Mouse (Mus musculus): ENCODE measurements around the gene Osbp2. TPM values are rescaled to one million over a fixed set of nuclear protein-coding genes. Genes with fewer than 3 reads are reported as not detected.

Gene Osbp2
- total and polyA plus RNA-seq, 2 experiments from 2014 or later = 30.8 to 63.2 TPM

DNA sequence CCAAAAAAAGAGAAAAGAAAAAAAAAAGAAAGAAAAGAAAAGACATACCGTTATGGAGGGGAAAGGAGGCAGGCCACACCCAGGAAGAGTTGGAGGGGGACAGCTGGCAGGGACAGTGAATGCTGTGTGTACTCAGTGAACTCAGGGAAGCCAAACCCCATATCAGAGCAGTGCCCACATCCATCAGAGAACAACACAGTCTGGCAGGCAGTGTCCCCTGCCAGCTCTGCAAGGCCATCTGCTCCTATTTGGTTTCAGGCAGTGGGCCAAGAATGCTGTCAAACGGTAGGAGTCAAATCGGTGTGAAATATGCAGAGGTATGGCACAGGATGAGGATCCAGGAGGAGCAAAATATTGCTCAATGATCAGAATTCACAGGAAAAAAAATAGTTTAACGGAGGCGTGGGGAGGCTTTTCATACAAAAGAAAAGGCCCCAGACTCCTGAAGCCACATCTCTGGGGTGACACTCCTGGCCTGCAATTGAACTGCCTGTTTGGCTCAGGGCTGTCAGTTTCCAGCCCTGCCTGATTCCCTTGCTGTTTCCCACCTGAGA, 10.1 kb downstream of the Osbp2 start:
- DNase-seq (peak; percentile 85), ATAC-seq (peak; percentile 96)
- H3K27ac ChIP-seq (ENCODE audit: low read depth, low read length) = peak overlapping the region; percentile 42; the same call in 1 of the 2 replicates
- no peak for TF ChIP-seq CTCF (IDR thresholded peaks at IDR 0.05; ENCODE audit: low read depth)
- no peaks in the 10 kb centered on the region for H3K27me3 ChIP-seq (ENCODE audit: insufficient read depth, low read length)
- 37% methylated on average over 5 of the region's 5 CpGs for WGBS
- H3K4me3 ChIP-seq (ENCODE audit: low read depth, low read length) = no peak overlapping the region
- H3K36me3 ChIP-seq (ENCODE audit: insufficient read depth) = no peaks in the 10 kb centered on the region
- H3K9ac ChIP-seq = no peak overlapping the region
- H3K4me2 ChIP-seq (ENCODE audit: low read depth) = no peak overlapping the region
- no peaks in the 10 kb centered on the region for H3K4me1 ChIP-seq (ENCODE audit: insufficient read depth)
- no peaks in the 10 kb centered on the region for H3K9me3 ChIP-seq (ENCODE audit: low read length)

GRCm38 (mm10) chr11:3853031-3853430, 10.7 kb downstream of the Osbp2 start:
- 93% methylated on average over 10 of the region's 10 CpGs for WGBS

DNA sequence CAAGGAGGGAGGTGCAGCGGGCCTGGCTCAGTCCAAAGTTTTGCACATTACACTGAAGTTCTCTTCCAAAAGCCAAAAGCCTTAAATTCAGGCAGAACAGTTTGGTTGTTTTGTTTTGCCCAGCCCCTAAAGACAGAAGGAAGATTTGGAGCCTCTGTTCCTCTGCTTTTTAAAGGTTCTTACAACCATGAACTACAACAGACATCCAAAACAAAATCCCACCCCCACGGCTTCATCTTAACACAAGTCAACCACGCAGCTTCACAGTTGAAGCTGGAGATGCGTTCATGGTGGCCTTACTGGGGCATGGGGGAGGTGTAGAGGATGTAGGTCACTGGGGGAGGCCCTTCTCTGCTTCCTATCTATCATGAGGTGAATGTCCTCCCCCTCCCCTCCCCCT, 11.8 kb downstream of the Osbp2 start:
- H3K27me3 ChIP-seq (ENCODE audit: insufficient read depth, low read length) = no peaks in the 10 kb centered on the region
- DNase-seq = no peak
- ATAC-seq = no peak
- no peaks in the 10 kb centered on the region for H3K4me1 ChIP-seq (ENCODE audit: insufficient read depth)
- no peak for TF ChIP-seq CTCF (IDR thresholded peaks at IDR 0.05; ENCODE audit: low read depth)
- no peak overlapping the region for H3K27ac ChIP-seq (ENCODE audit: low read depth, low read length)
- H3K4me3 ChIP-seq (ENCODE audit: low read depth, low read length) = no peak overlapping the region
- H3K9ac ChIP-seq = no peak overlapping the region
- no peaks in the 10 kb centered on the region for H3K36me3 ChIP-seq (ENCODE audit: insufficient read depth)
- WGBS = 84% methylated on average over 4 of the region's 4 CpGs
- H3K4me2 ChIP-seq (ENCODE audit: low read depth) = no peak overlapping the region
- H3K9me3 ChIP-seq (ENCODE audit: low read length) = no peaks in the 10 kb centered on the region

More at GRCm38 (mm10) chr11:3853031-3853430, 10.7 kb downstream of the Osbp2 start:
- H3K27me3 ChIP-seq (ENCODE audit: insufficient read depth, low read length) = no peaks in the 10 kb centered on the region
- H3K9me3 ChIP-seq (ENCODE audit: low read length) = no peaks in the 10 kb centered on the region
- H3K4me3 ChIP-seq (ENCODE audit: low read depth, low read length) = no peak overlapping the region
- H3K9ac ChIP-seq = no peak overlapping the region
- no peak overlapping the region for H3K4me2 ChIP-seq (ENCODE audit: low read depth)
- no peak for DNase-seq
- H3K36me3 ChIP-seq (ENCODE audit: insufficient read depth) = no peaks in the 10 kb centered on the region
- no peak overlapping the region for H3K27ac ChIP-seq (ENCODE audit: low read depth, low read length)
- H3K4me1 ChIP-seq (ENCODE audit: insufficient read depth) = no peaks in the 10 kb centered on the region
- ATAC-seq = no peak
- no peak for TF ChIP-seq CTCF (IDR thresholded peaks at IDR 0.05; ENCODE audit: low read depth)

DNA sequence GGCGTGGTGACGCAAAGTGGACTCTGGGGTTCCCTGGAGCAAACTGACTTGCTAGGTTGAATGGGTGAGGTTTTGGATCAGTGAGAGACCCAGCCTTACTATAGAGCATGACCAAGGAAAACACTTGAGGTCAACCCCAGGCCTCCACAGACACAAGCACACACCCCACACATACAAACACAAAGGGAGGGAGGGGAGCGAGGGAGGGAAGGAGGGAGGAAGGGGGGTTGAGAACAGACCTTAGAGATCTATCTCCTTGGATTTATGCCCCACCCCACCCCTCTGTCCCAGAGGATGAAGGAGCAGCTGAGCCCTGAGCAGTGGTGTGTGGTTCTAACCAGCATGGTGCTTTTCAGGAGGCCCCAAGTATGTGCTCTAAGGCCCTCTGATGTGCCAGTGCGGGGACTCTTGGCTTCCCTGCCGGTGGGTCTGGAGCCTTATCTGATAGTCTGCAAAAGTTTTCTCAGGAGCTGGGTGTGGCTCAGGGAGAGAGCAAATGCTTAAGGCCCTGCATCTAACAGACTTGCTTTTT, 12.9 kb downstream of the Osbp2 start:
- H3K4me1 ChIP-seq (ENCODE audit: insufficient read depth) = no peaks in the 10 kb centered on the region
- no peak for TF ChIP-seq CTCF (IDR thresholded peaks at IDR 0.05; ENCODE audit: low read depth)
- H3K4me2 ChIP-seq (ENCODE audit: low read depth) = no peak overlapping the region
- H3K4me3 ChIP-seq (ENCODE audit: low read depth, low read length) = no peak overlapping the region
- no peak for DNase-seq
- no peaks in the 10 kb centered on the region for H3K27me3 ChIP-seq (ENCODE audit: insufficient read depth, low read length)
- ATAC-seq = no peak
- H3K9ac ChIP-seq = no peak overlapping the region
- no peaks in the 10 kb centered on the region for H3K9me3 ChIP-seq (ENCODE audit: low read length)
- 75% methylated on average over 5 of the region's 5 CpGs for WGBS
- H3K27ac ChIP-seq (ENCODE audit: low read depth, low read length) = no peak overlapping the region
- no peaks in the 10 kb centered on the region for H3K36me3 ChIP-seq (ENCODE audit: insufficient read depth)

DNA sequence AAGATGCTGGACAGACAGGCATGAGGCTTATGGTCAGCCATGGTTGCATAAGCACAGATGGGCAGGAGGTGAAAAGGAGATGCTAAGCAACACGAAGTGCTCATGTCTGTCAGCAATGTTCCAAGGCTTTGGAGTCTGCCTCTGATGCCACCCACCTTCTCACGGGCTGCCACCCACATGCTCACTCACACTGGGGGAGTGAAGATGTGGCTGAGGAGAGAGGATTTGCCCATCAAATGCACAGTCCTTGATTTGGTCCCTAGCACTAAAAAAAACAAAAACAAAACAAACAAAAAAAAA, 13.4 kb downstream of the Osbp2 start:
- DNase-seq = no peak
- H3K4me2 ChIP-seq (ENCODE audit: low read depth) = no peak overlapping the region
- H3K4me1 ChIP-seq (ENCODE audit: insufficient read depth) = no peaks in the 10 kb centered on the region
- no peak for TF ChIP-seq CTCF (IDR thresholded peaks at IDR 0.05; ENCODE audit: low read depth)
- no peak overlapping the region for H3K4me3 ChIP-seq (ENCODE audit: low read depth, low read length)
- H3K27ac ChIP-seq (ENCODE audit: low read depth, low read length) = no peak overlapping the region
- no peaks in the 10 kb centered on the region for H3K36me3 ChIP-seq (ENCODE audit: insufficient read depth)
- no peaks in the 10 kb centered on the region for H3K27me3 ChIP-seq (ENCODE audit: insufficient read depth, low read length)
- no peak for ATAC-seq
- 72% methylated on average over 2 of the region's 2 CpGs for WGBS
- no peaks in the 10 kb centered on the region for H3K9me3 ChIP-seq (ENCODE audit: low read length)
- H3K9ac ChIP-seq = no peak overlapping the region

- no peak for TF ChIP-seq CTCF (IDR thresholded peaks at IDR 0.05; ENCODE audit: low read depth)
- H3K4me1 ChIP-seq (ENCODE audit: insufficient read depth) = no peaks in the 10 kb centered on the region
- H3K4me3 ChIP-seq (ENCODE audit: low read depth, low read length) = no peak overlapping the region
- no peak overlapping the region for H3K27ac ChIP-seq (ENCODE audit: low read depth, low read length)
- H3K9ac ChIP-seq = no peak overlapping the region
- no peak overlapping the region for H3K4me2 ChIP-seq (ENCODE audit: low read depth)
- 81% methylated on average over 15 of the region's 15 CpGs for WGBS
- no peak for DNase-seq
- no peaks in the 10 kb centered on the region for H3K36me3 ChIP-seq (ENCODE audit: insufficient read depth)
- no peak for ATAC-seq
- H3K27me3 ChIP-seq (ENCODE audit: insufficient read depth, low read length) = no peaks in the 10 kb centered on the region
- H3K9me3 ChIP-seq (ENCODE audit: low read length) = no peaks in the 10 kb centered on the region
Measured at GRCm38 (mm10) chr11:3849469-3850314, 14.0 kb downstream of the Osbp2 start.

GRCm38 (mm10) chr11:3846351-3846750, 17.4 kb downstream of the Osbp2 start:
- 73% methylated on average over 2 of the region's 2 CpGs for WGBS
- TF ChIP-seq CTCF (IDR thresholded peaks at IDR 0.05; ENCODE audit: low read depth) = no peak
- ATAC-seq (no peak), DNase-seq (no peak)
- Histone ChIP-seq H3K27ac (ENCODE audit: low read depth, low read length) (no peak overlapping the region), H3K9me3 (ENCODE audit: low read length) (no peaks in the 10 kb centered on the region), H3K4me3 (ENCODE audit: low read depth, low read length) (no peak overlapping the region), H3K36me3 (ENCODE audit: insufficient read depth) (no peaks in the 10 kb centered on the region), H3K4me2 (ENCODE audit: low read depth) (no peak overlapping the region), H3K4me1 (ENCODE audit: insufficient read depth) (no peaks in the 10 kb centered on the region), H3K9ac (no peak overlapping the region), H3K27me3 (ENCODE audit: insufficient read depth, low read length) (no peaks in the 10 kb centered on the region)
